Mouse (Mus musculus) monocyte, adult 5-6 weeks (primary cell): Measurements from ENCODE around the gene Slc18a3. TPM values are rescaled to one million over a fixed set of nuclear protein-coding genes. Genes with fewer than 3 reads are reported as not detected.

Source experiments
- ATAC-seq: fragments of 153-309, 156-312 bp; replicated peaks from 2 replicates; pipeline ENCODE4 v1.8.0; 2017; ENCODE audit warnings: mild to moderate bottlenecking; ENCODE audit not compliant: low TSS enrichment, insufficient number of reproducible peaks, severe bottlenecking, poor library complexity, low FRiP score
- total RNA-seq: library from RNA; stranded (forward); fragments of 200-1000, 200-491, 200-594 nt; gene quantifications from 3 replicates; pipeline ENCODE4 v1.2.3, GENCODE M21; 2017

The Slc18a3 gene
- not detected in 3 replicates for total RNA-seq

DNA sequence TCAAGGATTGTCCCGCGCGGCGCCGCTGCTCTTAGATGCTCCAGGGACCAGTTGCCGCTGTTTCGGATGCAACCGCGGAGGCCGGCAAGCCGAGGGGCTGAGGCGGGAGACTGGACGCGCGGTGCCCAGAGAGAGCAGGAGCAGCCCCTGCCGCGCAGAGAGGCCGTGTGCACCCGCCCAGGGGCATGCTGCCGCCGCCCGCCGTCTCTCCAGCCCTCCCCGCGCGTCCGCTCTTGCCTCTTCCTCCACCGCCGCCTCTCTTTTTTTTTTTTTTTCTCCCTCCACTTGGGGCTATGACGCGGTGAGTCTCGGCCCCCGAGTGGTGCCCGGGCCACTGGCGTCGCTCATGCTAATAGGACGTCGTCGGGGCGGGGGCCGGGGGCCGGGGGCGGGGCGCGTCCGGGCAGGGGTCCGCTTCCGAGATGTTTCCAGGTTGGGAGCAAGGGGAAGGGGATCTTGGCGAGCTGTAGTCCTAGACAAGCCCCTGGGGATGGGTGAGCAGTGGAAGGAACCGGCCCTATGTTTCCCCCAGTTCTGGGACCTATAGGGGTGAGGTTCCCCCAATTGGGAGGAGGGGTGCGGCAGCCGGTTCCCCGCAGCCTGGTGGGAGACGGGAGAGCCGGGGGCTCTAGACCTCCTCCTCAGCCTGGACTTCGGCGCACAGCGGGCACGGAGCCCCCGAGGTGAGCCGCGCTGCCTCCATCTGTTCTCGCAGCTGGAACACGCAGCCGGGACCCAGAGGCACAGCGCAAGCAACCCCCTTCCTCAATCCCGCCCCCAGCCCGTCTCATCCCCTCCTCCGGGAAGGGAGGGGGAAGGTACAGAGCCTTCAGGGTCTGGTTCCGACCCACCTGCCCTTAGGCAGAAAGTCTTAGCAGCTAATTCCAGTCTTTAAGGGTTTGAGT is at the start of gene Slc18a3:
TSS of gene Slc18a3 (minus strand) at position 250 of the 905 bp plus-strand sequence.
- ATAC-seq = no peak

DNA sequence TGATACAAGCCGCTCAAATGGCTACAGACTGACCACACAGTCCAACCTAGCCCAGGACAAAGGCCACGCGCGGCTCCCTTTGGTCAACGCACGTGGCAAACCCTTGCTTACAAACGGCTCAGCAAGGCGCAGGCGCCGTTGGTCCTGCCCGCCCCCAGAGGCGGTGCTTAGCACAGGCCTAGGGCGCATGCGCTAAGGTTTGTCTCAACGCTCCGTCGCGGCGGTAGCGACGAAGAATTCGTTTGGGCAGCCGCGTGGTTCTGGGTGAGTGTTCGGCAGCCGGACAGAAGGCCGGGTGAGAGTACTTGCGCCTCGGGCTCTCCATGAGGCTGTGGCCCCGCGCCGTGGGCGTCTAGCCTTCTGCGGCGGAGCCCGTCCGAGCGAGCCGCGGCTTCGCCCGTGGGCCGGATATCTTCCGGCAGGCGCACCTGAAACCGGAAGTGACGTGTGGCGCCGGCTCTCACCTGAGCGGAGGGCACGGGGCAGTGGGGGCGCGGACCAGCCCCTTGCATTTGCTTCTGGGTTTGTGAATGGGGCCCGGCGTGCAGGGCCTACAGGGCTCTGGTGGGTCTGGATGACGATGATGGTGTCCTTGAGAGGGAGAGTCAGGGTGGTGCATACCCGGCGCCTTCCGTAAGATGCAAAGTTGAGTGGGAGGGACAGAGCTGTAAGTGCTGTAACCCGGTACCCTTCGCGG is 48.8 kb upstream of the Slc18a3 start, which contains the start of gene Ercc6:
TSS of gene Ercc6 (plus strand) at position 186 of the 697 bp plus-strand sequence.
- peak; percentile 93 for ATAC-seq

GRCm38 (mm10) chr14:32512912-32513311 is 48.3 kb upstream of the Slc18a3 start:
- ATAC-seq = no peak

DNA sequence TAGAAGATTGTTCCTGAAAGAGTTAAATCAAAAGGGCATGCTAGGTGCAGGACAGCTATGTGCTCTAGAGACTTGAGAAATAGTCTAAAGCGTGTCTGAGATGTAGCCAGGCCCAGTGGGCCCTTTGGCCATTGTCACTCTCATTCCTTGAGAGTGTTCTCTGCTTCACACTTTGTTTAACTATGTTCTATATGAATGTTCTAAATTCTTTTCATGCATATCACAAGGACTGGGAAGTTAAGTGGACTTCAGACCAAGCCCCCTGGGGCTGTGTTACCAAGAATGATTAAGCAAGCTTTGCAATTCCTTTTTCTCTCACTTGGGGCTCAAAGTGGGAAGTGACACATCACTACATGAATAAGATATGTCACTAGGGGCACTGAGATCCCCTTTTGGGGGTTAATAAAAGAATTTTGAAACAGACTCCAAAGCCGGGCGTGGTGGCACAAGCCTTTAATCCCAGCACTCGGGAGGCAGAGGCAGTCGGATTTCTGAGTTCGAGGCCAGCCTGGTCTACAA is 44.9 kb upstream of the Slc18a3 start:
- no peak for ATAC-seq

DNA sequence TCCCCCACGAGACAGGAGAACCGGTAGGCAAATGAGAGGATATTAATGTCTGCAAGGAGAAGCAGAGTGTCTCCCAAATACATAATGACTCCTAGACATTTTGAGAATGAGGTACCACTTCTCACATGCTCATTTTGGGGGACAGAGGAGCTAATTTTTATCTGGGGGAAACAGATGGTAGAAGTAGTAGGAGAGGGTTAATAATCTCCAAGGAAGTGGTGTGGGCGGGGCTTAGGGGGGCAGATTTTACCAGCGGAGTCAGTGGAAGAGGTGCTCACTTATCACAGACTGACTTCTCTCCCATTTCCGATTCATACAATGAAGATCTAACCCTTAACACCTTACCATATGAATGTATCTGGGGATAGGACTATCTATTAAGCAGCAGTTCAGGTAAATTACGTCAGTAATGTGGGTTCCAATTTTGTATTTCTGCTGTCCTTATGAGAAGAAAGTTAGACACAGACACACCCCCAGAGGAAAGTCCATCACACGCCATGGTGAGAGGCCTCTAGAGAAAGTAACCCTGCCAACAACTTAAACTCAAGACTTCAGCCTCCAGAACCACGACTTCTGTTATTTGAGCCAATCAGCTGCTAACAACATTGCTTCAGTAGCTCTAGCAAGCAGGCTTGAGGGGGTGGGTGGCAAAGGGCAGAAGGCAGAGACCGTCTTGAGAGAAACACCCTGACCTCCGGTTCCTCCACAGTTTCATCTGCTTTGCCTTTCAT is 43.6 kb upstream of the Slc18a3 start:
- no peak for ATAC-seq

DNA sequence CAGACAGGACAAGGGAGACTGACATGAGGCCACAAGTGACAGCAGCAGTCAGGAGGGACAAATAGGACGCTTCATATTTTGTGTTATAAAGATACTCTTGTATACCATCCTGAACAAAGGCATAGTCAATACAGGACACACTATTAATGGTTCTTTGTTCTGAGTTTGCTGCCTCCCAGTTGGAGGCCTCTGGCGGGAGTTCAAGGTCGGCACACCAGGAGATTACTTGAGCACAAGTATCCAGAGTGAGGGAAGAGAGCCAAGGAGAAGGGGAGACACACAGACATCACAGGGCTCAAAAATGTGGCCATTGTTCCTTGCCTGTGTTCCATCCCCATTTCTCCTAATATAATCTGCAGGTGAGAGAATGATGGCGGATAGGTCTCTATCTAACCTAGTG is 42.6 kb upstream of the Slc18a3 start:
- ATAC-seq = no peak

DNA sequence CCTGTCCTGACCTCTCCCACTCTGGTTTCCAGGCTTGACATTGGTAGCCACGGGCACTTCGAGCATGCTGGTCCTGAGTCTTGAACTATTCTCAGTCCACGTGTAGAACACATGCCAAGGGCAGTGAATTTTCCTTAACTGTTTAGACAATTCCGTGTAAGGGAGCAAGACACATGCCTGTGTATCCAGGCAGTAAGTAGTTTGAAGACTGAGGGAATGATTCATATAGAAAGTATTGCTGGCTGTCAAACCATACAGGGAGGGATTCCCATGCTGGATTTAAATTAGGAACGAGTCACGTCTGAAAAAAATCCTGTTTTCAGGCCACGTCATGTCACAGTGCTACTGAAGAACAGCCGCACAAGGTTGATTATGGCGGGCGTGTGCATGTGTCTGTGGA is 41.7 kb upstream of the Slc18a3 start:
- ATAC-seq = no peak

- ATAC-seq = no peak
Measured at GRCm38 (mm10) chr14:32503897-32504296, 39.2 kb upstream of the Slc18a3 start.

DNA sequence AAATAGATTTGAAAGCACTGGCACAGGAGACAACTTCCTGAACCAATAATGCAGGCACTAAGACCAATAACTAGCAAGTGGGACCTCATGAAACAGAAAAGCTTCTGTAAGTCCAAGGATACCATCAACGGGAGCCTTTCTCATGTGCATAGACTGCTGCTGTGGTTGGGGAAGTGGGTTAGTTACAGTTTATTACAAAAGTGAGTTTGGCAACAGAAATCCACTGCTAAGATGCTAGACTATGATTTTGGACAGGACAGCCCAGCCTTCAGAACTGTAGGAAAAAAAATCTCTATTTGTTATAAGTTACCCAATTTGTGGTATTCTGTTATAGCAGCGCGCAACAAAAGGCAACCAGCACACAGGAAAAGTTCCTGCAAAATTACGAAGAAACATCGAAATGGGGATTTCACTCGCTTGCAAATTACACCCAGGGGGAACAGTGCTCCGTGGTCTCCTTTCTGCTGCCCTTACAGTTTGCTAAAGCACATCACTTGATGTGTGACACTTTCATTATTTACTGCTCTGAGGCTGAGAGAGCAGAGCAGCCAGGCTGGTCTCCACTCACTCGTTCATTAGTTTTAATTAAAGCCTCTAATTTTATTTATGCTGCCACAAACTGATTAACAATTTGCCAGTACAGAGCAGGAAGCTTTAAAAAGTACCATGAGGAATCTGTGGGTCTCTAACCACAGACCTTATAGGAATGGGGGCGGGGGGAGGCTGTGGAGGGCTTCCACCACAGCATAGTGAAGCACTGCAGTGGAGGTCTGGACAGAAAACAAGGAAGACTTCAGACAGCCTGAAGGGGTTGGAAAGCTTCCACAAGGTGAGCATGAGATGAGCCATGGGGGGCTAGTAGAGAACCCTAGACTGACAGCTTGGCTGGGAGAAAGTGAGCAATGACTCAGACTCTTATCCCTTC is 38.4 kb upstream of the Slc18a3 start:
- no peak for ATAC-seq

DNA sequence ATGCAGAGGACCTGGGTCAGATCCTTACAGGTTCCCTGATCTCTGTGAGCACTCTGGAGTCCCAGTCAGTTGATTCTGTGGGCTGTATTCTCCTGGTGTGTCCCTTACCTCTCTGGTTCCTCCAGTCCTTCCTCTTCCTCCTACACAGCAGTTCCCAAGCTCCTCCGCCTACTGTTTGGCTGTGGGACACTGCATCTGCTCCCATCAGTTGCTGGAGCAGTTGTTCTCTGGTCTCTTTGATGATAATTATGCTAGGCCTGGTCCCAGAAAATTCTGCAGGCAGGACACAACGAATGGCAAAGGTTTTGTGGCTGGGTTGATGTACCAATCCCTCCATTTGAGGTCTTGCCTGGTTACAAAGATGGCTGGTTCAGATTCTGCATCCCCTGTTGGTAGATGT is 36.7 kb upstream of the Slc18a3 start:
- no peak for ATAC-seq

DNA sequence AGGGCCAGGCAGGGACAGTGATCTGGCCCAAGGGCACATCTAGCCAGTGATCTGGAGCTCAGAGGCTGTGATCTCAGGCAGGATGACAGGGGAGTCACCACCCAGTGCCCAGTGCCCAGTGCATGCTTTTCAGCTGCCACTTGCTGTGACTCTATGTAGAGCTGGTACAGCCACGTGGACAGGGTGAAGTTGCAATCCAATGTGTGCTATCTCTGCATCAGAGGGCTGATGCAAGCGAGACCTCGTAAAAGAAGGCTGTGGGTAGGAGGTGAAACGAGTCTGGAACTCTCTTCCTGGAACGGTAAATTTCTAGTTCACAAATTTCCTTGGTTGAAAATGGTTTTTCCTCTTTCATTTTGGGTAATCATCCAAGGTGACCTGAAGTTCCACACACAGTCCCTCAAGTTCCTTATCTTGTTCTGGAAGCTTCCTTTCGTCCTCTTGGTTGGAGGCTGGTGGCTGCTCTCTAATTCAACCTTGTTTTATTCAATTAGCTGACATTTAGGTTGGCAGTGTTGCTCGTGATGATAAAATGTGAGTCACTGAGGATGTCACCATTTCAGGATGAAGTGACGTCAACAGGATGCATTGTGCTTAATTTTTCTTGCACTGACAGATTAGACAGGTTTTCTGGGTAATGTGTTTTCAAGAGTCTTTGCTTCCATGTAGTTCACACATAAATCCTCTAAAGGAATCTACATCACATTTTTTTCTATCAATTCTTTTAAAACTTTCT is 31.6 kb upstream of the Slc18a3 start:
- no peak for ATAC-seq

GRCm38 (mm10) chr14:32492521-32492920 is 27.9 kb upstream of the Slc18a3 start:
- ATAC-seq = no peak

DNA sequence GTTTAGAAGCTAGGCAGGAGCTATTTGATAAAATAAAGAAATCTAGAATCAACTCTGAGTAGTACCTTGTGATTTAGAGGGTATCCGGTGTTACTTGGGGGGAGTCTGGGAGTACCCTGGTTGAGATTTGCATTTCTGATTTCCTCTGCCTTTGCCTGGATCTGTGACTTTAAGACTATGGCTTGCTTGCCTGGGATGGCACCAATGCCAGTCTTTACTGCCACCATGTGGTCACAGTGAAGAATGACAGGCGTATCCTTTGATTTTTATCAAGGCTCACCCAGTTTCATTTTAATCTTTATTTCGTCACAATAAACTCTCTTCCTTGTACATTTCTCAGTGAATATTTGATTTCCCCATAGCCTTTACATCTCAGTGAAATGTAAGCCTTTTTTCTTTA is 17.4 kb upstream of the Slc18a3 start:
- peak; percentile 85; the same call in 1 of the 2 replicates for ATAC-seq

DNA sequence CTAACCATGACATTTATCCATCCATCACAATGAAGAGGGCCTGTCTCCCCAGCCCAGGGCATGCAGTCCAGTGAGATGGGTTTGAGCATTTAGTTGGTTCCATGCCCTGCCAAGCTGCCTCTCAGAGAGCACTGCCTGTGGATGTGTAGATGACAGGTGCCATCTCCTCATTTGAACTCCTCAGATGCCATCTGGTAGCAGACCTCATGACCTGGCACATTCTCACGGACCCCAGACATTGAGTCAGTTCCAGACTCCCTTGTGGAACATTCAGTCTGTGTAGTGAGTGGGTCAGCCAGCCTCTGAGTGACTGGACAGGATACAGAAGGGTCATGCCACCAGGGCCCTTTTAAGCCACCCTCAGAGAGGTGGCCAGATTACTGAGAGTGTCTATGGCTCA is 12.9 kb upstream of the Slc18a3 start:
- no peak for ATAC-seq

DNA sequence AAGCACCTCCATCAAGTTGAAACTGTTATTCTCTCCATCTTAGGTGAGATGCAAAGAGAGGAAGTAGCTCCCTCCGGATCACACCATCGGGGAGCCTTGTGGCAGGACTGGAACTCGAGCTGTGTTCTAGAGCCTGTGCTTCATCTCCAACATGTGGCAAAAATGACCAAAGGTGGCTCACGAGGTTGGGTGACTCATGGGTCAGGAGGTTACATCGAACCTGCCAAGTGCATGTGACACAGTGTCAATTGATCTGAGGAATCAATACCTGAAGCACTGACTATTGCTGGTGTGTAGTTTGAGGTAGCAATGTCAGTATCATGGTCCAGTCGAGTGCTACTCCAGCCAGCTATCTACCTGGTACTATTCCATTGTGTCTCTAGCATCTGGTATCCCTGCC is 11.9 kb upstream of the Slc18a3 start:
- no peak for ATAC-seq

GRCm38 (mm10) chr14:32472996-32473395 is 8.3 kb upstream of the Slc18a3 start:
- no peak for ATAC-seq

DNA sequence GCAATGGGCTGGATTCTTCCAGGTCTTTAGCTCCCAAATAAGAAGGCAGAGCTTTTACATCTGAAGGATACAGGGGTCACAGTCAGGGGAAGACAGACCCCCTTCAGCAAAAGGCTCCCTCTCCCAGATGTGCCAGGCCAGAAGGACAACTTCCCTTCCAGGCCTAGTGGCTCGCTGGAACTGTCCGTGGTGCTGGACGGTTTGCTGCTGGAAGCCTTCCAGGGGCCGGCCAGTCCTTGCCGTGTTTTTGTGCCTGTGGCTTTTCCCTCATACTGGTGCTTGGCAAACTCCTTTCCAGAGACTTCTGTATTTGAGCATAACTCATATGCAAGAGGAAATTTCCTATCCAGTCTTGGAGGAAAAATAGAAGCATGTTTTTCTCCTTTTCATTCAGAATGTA is 3.0 kb upstream of the Slc18a3 start:
- no peak for ATAC-seq
